Mouse (Mus musculus) B cell, adult 2 months (primary cell): ENCODE results near the gene Slc25a31.

ENCODE experiments used
- DNase-seq, 2 experiments: peaks; one replicate each; pipeline ENCODE4 v3.0.0; 2022

Slc25a31 gene

GRCm38 (mm10) chr3:40708655-40709054, at the start of gene Slc25a31:
Gene Slc25a31, plus strand, starts transcription at chr3:40708855.
- no peak for DNase-seq

GRCm38 (mm10) chr3:40660231-40660630, 48.4 kb upstream of the Slc25a31 start:
- DNase-seq: no peak

- no peak for DNase-seq
These were observed 42.5 kb upstream of the Slc25a31 start for GRCm38 (mm10) chr3:40666109-40666508.

GRCm38 (mm10) chr3:40666861-40667719, 41.6 kb upstream of the Slc25a31 start:
- no peak for DNase-seq

- no peak for DNase-seq
These were observed 39.8 kb upstream of the Slc25a31 start for GRCm38 (mm10) chr3:40668889-40669288.

GRCm38 (mm10) chr3:40669395-40669794, 39.3 kb upstream of the Slc25a31 start:
- no peak for DNase-seq

- DNase-seq: no peak
These were observed 35.1 kb upstream of the Slc25a31 start for GRCm38 (mm10) chr3:40673515-40673914.

GRCm38 (mm10) chr3:40674873-40675405, 33.7 kb upstream of the Slc25a31 start:
- DNase-seq: no peak

GRCm38 (mm10) chr3:40678856-40679255, 29.8 kb upstream of the Slc25a31 start:
- DNase-seq: no peak

GRCm38 (mm10) chr3:40682404-40682803, 26.3 kb upstream of the Slc25a31 start:
- no peak for DNase-seq

- DNase-seq: no peak
These were observed 25.5 kb upstream of the Slc25a31 start for GRCm38 (mm10) chr3:40683171-40683570.

- no peak for DNase-seq
These were observed 22.7 kb upstream of the Slc25a31 start for GRCm38 (mm10) chr3:40685855-40686515.

GRCm38 (mm10) chr3:40686836-40687235, 21.8 kb upstream of the Slc25a31 start:
- DNase-seq: no peak

GRCm38 (mm10) chr3:40687588-40687987, 21.1 kb upstream of the Slc25a31 start:
- no peak for DNase-seq

GRCm38 (mm10) chr3:40691566-40691965, 17.1 kb upstream of the Slc25a31 start:
- no peak for DNase-seq

GRCm38 (mm10) chr3:40693435-40693834, 15.2 kb upstream of the Slc25a31 start:
- DNase-seq: no peak

GRCm38 (mm10) chr3:40693960-40694359, 14.7 kb upstream of the Slc25a31 start:
- no peak for DNase-seq

GRCm38 (mm10) chr3:40694438-40694837, 14.2 kb upstream of the Slc25a31 start:
- no peak for DNase-seq

GRCm38 (mm10) chr3:40695162-40695561, 13.5 kb upstream of the Slc25a31 start:
- DNase-seq: no peak

- no peak for DNase-seq
These were observed 9.8 kb upstream of the Slc25a31 start for GRCm38 (mm10) chr3:40698834-40699233.

GRCm38 (mm10) chr3:40704816-40705430, 3.7 kb upstream of the Slc25a31 start:
- DNase-seq: no peak

GRCm38 (mm10) chr3:40716056-40716455, 7.4 kb downstream of the Slc25a31 start:
- no peak for DNase-seq

- no peak for DNase-seq
These were observed 10.4 kb downstream of the Slc25a31 start for GRCm38 (mm10) chr3:40719022-40719421.
